16 mouse cellular contexts compared by ENCODE assay signal in genomic region chr10:28054764-28055163, GRCm38 (mm10). TPM values are rescaled to one million over a fixed set of nuclear protein-coding genes. Genes with fewer than 3 reads are reported as not detected.
"Had no signal": no experiment of that assay in that cellular context is flagged by ENCODE, and none has a peak within 500 bp of the region (broad histone marks: within the 10 kb centered on the region; RNA-seq: fewer than 3 reads in every experiment).

No protein-coding gene starts in this region.

- H3K9ac ChIP-seq: lung, embryonic 14.5 days; midbrain, embryonic 12.5 days; midbrain, embryonic 15.5 days; neural tube, embryonic 12.5 days; stomach, embryonic 15.5 days had no signal

- ATAC-seq: midbrain, embryonic 15.5 days had no signal

- H3K4me1 ChIP-seq: midbrain, embryonic 10.5 days; midbrain, embryonic 12.5 days; midbrain, embryonic 15.5 days; neural tube, embryonic 12.5 days; stomach, embryonic 15.5 days had no signal

- H3K36me3 ChIP-seq: midbrain, embryonic 10.5 days; midbrain, embryonic 12.5 days; midbrain, embryonic 15.5 days; neural tube, embryonic 12.5 days; stomach, embryonic 15.5 days had no signal

- H3K4me2 ChIP-seq: lung, embryonic 14.5 days; midbrain, embryonic 12.5 days; midbrain, embryonic 15.5 days; neural tube, embryonic 12.5 days; stomach, embryonic 15.5 days had no signal

- H3K4me3 ChIP-seq: midbrain, embryonic 10.5 days; midbrain, embryonic 12.5 days; midbrain, embryonic 15.5 days; neural tube, embryonic 12.5 days; stomach, embryonic 15.5 days had no signal

- DNase-seq: lung, adult 18-20 months; lung, embryonic 14.5 days; lung, postnatal 10 days; lung, postnatal 4 days; right cerebral cortex, postnatal 14 days; thymus, adult 2 months; thymus, postnatal 25 days; thymus, postnatal 4 days had no signal

- H3K9me3 ChIP-seq: midbrain, embryonic 10.5 days; midbrain, embryonic 12.5 days; midbrain, embryonic 15.5 days; neural tube, embryonic 12.5 days; stomach, embryonic 15.5 days had no signal

- H3K27ac ChIP-seq: midbrain, embryonic 10.5 days; midbrain, embryonic 12.5 days; midbrain, embryonic 15.5 days; neural tube, embryonic 12.5 days; stomach, embryonic 15.5 days; stomach, postnatal 0 days had no signal

- H3K27me3 ChIP-seq: midbrain, embryonic 12.5 days; midbrain, embryonic 15.5 days; neural tube, embryonic 12.5 days; stomach, embryonic 15.5 days had no signal

RNA-seq across cellular contexts. Expression of gene Ptprk, which starts 19.9 kb away (rescaled TPM):
- total RNA-seq: megakaryocyte, adult 5-6 weeks; monocyte, adult 5-6 weeks had no signal
